Mouse (Mus musculus) liver, adult 2 months (tissue): ENCODE data around the gene Pick1.

Experiments
- CTCF ChIP-seq: fragments of 200-500 bp; IDR thresholded peaks from 2 replicates; pipeline ENCODE4 v1.5.1; 2011; ENCODE audit warnings: low read depth, low read length, control low read depth
- POLR2A ChIP-seq: fragments of 200-500 bp; IDR thresholded peaks from 2 replicates; pipeline ENCODE4 v1.6.1; 2011; ENCODE audit warnings: low read length, control low read depth; ENCODE audit not compliant: insufficient read depth; ENCODE audit errors: extremely low read depth

- no peak for TF ChIP-seq POLR2A
- no peak for TF ChIP-seq CTCF
These were observed 44.0 kb downstream of the Pick1 start for GRCm38 (mm10) chr15:79273020-79273419.
